Mouse (Mus musculus) hindbrain, embryonic 14.5 days (tissue): ENCODE measurements at regions not wholly inside any gene's neighbourhood (a gene's known extent, or its start where the extent isn't known, plus 50 kb on each side); places are given as distances from the start of the nearest gene placed in this dataset.

Source experiments
- ATAC-seq: fragments of 200-750 bp; cut with Nextera tagmentation; 2 replicates; pipeline ENCODE4 v1.8.0; 2017; ENCODE audit warnings: moderate number of reproducible peaks, mild to moderate bottlenecking, moderate TSS enrichment, moderate library complexity; ENCODE audit not compliant: low FRiP score
- DNase-seq: peaks from one replicate; pipeline ENCODE4 v3.0.0-alpha.2; 2015; ENCODE audit warnings: low spot score
- H3K27ac ChIP-seq: fragments of 300-500 bp; sonication (generic); 2 replicates; pipeline ENCODE4 v1.5.1; 2014; ENCODE audit warnings: mild to moderate bottlenecking, moderate library complexity
- H3K27me3 ChIP-seq: fragments of 300-500 bp; sonication (generic); 2 replicates; pipeline ENCODE4 v1.6.1; 2014; ENCODE audit warnings: mild to moderate bottlenecking, low read length, mixed read lengths; ENCODE audit not compliant: control insufficient read depth, insufficient read depth
- H3K36me3 ChIP-seq: fragments of 300-500 bp; sonication (generic); replicated peaks from 2 replicates; pipeline ENCODE4 v1.6.1; 2014; ENCODE audit not compliant: control insufficient read depth, insufficient read depth
- H3K4me1 ChIP-seq: fragments of 300-500 bp; sonication (generic); replicated peaks from 2 replicates; pipeline ENCODE4 v1.6.1; 2014; ENCODE audit warnings: antibody characterized with exemption, low read length, mixed read lengths; ENCODE audit not compliant: control insufficient read depth, insufficient read depth
- H3K4me2 ChIP-seq: fragments of 300-500 bp; sonication (generic); replicated peaks from 2 replicates; pipeline ENCODE4 v1.6.1; 2014; ENCODE audit warnings: mild to moderate bottlenecking, moderate library complexity
- H3K4me3 ChIP-seq: fragments of 300-500 bp; sonication (generic); replicated peaks from 2 replicates; pipeline ENCODE4 v1.5.1; 2014; ENCODE audit warnings: mild to moderate bottlenecking, low read length
- H3K9ac ChIP-seq: fragments of 300-500 bp; sonication (generic); 2 replicates; pipeline ENCODE4 v1.6.1; 2014
- H3K9me3 ChIP-seq: fragments of 300-500 bp; sonication (generic); 2 replicates; pipeline ENCODE4 v1.6.1; 2016; ENCODE audit warnings: low read length; ENCODE audit not compliant: control insufficient read depth
- WGBS: fragments of 180-500 bp; shearing (Covaris S2); extraction: QIAGEN DNeasy Blood & Tissue Kit; methylation state at CpG from one replicate; pipeline ENCODE4 v1.1.7; 2014; 5-methylcytosine and 5-hydroxymethylcytosine counted together

- H3K4me1 ChIP-seq = peaks cover 4% of the 10 kb centered on the region; the same call in 1 of the 2 replicates
- H3K4me2 ChIP-seq = no peak overlapping the region
- no peaks in the 10 kb centered on the region for H3K27me3 ChIP-seq
- 86% methylated on average over 12 of the region's 12 CpGs for WGBS
- no peaks in the 10 kb centered on the region for H3K36me3 ChIP-seq
- H3K9ac ChIP-seq = no peak overlapping the region
- ATAC-seq = no peak
- 0 out of 2 replicates have a peak, but pooled peaks cover 3% of the 10 kb centered on the region for H3K9me3 ChIP-seq
- no peak for DNase-seq
- no peak overlapping the region for H3K4me3 ChIP-seq
- H3K27ac ChIP-seq = no peak overlapping the region
These were observed 69.5 kb downstream of the Aldh8a1 start for GRCm38 (mm10) chr10:21446641-21447040.

GRCm38 (mm10) chr10:21448132-21448531 lies 71.0 kb downstream of the Aldh8a1 start:
- Histone ChIP-seq H3K27ac (no peak overlapping the region), H3K27me3 (no peaks in the 10 kb centered on the region), H3K4me2 (no peak overlapping the region), H3K4me3 (no peak overlapping the region), H3K4me1 (peaks cover 4% of the 10 kb centered on the region; the same call in 1 of the 2 replicates), H3K9ac (no peak overlapping the region), H3K36me3 (no peaks in the 10 kb centered on the region), H3K9me3 (0 out of 2 replicates have a peak, but pooled peaks cover 3% of the 10 kb centered on the region)
- ATAC-seq (no peak), DNase-seq (no peak)
- WGBS = 92% methylated on average over 3 of the region's 3 CpGs

GRCm38 (mm10) chr10:21448942-21449341 lies 71.9 kb downstream of the Aldh8a1 start:
- H3K27me3 ChIP-seq = no peaks in the 10 kb centered on the region
- peaks cover under 1% of the 10 kb centered on the region; the same call in 1 of the 2 replicates for H3K4me1 ChIP-seq
- H3K4me3 ChIP-seq = no peak overlapping the region
- DNase-seq (no peak), ATAC-seq (no peak)
- WGBS = 90% methylated on average over 5 of the region's 5 CpGs
- no peak overlapping the region for H3K9ac ChIP-seq
- no peaks in the 10 kb centered on the region for H3K36me3 ChIP-seq
- H3K9me3 ChIP-seq = 0 out of 2 replicates have a peak, but pooled peaks cover 3% of the 10 kb centered on the region
- no peak overlapping the region for H3K4me2 ChIP-seq
- no peak overlapping the region for H3K27ac ChIP-seq

- WGBS = 96% methylated on average over 2 of the region's 2 CpGs
- no peaks in the 10 kb centered on the region for H3K36me3 ChIP-seq
- H3K4me2 ChIP-seq = no peak overlapping the region
- DNase-seq (no peak), ATAC-seq (no peak)
- H3K27me3 ChIP-seq = no peaks in the 10 kb centered on the region
- peaks cover 14% of the 10 kb centered on the region; the same call in 1 of the 2 replicates for H3K4me1 ChIP-seq
- H3K4me3 ChIP-seq = no peak overlapping the region
- H3K9ac ChIP-seq = no peak overlapping the region
- H3K27ac ChIP-seq = no peak overlapping the region
- 0 out of 2 replicates have a peak, but pooled peaks cover 3% of the 10 kb centered on the region for H3K9me3 ChIP-seq
These were observed 75.5 kb downstream of the Aldh8a1 start for GRCm38 (mm10) chr10:21452611-21453010.

- Histone ChIP-seq H3K9ac (no peak overlapping the region), H3K27me3 (no peaks in the 10 kb centered on the region), H3K27ac (no peak overlapping the region), H3K9me3 (0 out of 2 replicates have a peak, but pooled peaks cover 3% of the 10 kb centered on the region), H3K36me3 (no peaks in the 10 kb centered on the region), H3K4me1 (peaks cover 14% of the 10 kb centered on the region; the same call in 1 of the 2 replicates), H3K4me2 (no peak overlapping the region), H3K4me3 (no peak overlapping the region)
- WGBS = 82% methylated on average over 3 of the region's 3 CpGs
- DNase-seq = no peak
- ATAC-seq = no peak
These were observed 76.4 kb downstream of the Aldh8a1 start for GRCm38 (mm10) chr10:21453527-21453926.

GRCm38 (mm10) chr10:21454153-21454552 lies 77.1 kb downstream of the Aldh8a1 start:
- DNase-seq (no peak), ATAC-seq (no peak)
- Histone ChIP-seq H3K27ac (no peak overlapping the region), H3K4me3 (no peak overlapping the region), H3K36me3 (no peaks in the 10 kb centered on the region), H3K9ac (no peak overlapping the region), H3K9me3 (0 out of 2 replicates have a peak, but pooled peaks cover 3% of the 10 kb centered on the region), H3K4me2 (no peak overlapping the region), H3K27me3 (no peaks in the 10 kb centered on the region), H3K4me1 (peaks cover 14% of the 10 kb centered on the region; the same call in 1 of the 2 replicates)
- WGBS = 82% methylated on average over 5 of the region's 5 CpGs

GRCm38 (mm10) chr10:21454757-21455156 lies 77.7 kb downstream of the Aldh8a1 start:
- ATAC-seq (peak; percentile 59; the same call in 1 of the 2 replicates), DNase-seq (no peak)
- Histone ChIP-seq H3K4me1 (peaks cover 14% of the 10 kb centered on the region; the same call in 1 of the 2 replicates), H3K36me3 (no peaks in the 10 kb centered on the region), H3K4me2 (no peak overlapping the region), H3K27ac (0 out of 2 replicates have a peak overlapping the region, but pooled peaks have one; percentile 18), H3K27me3 (no peaks in the 10 kb centered on the region), H3K4me3 (no peak overlapping the region), H3K9ac (no peak overlapping the region), H3K9me3 (0 out of 2 replicates have a peak, but pooled peaks cover 3% of the 10 kb centered on the region)
- WGBS = 86% methylated on average over 16 of the region's 16 CpGs

- no peak; the same call in 1 of the 2 replicates for ATAC-seq
- Histone ChIP-seq H3K4me2 (no peak overlapping the region), H3K4me1 (peaks cover 14% of the 10 kb centered on the region; the same call in 1 of the 2 replicates), H3K9me3 (0 out of 2 replicates have a peak, but pooled peaks cover 3% of the 10 kb centered on the region), H3K27ac (no peak overlapping the region), H3K36me3 (no peaks in the 10 kb centered on the region), H3K27me3 (no peaks in the 10 kb centered on the region), H3K9ac (no peak overlapping the region), H3K4me3 (no peak overlapping the region)
- 21% methylated on average over 5 of the region's 5 CpGs for WGBS
- peak; percentile 40 for DNase-seq
These were observed 78.8 kb downstream of the Aldh8a1 start for GRCm38 (mm10) chr10:21455863-21456262.

GRCm38 (mm10) chr10:21456359-21456758 lies 79.3 kb downstream of the Aldh8a1 start:
- Histone ChIP-seq H3K27ac (peak overlapping the region; percentile 47), H3K27me3 (no peaks in the 10 kb centered on the region), H3K4me2 (no peak overlapping the region), H3K36me3 (no peaks in the 10 kb centered on the region), H3K9ac (no peak overlapping the region), H3K4me1 (peaks cover 14% of the 10 kb centered on the region; the same call in 1 of the 2 replicates), H3K9me3 (no peaks in the 10 kb centered on the region), H3K4me3 (no peak overlapping the region)
- ATAC-seq (no peak), DNase-seq (no peak)
- WGBS = 43% methylated on average over 3 of the region's 3 CpGs
